Mouse (Mus musculus) liver, adult 2 months (tissue): ENCODE data around the gene Sox30. TPM values are rescaled to one million over a fixed set of nuclear protein-coding genes. Genes with fewer than 3 reads are reported as not detected.

ENCODE experiments used
- DNase-seq: peaks from one replicate; pipeline ENCODE4 v3.0.0-alpha.2; 2011; ENCODE audit warnings: low read depth, low spot score; ENCODE audit errors: extremely low read depth
- H3K27ac ChIP-seq: fragments of 200-500 bp; replicated peaks from 2 replicates; pipeline ENCODE4 v1.5.1; 2012; ENCODE audit warnings: low read depth, mild to moderate bottlenecking, control low read depth, inconsistent platforms, low read length; ENCODE audit not compliant: insufficient read depth
- H3K27me3 ChIP-seq: fragments of 200-500 bp; 2 replicates; pipeline ENCODE4 v1.6.1; 2012; ENCODE audit warnings: mild to moderate bottlenecking, moderate library complexity, low read length, inconsistent platforms; ENCODE audit not compliant: control insufficient read depth, insufficient read depth
- H3K36me3 ChIP-seq: fragments of 200-500 bp; 2 replicates; pipeline ENCODE4 v1.6.1; 2012; ENCODE audit warnings: low read length, inconsistent platforms; ENCODE audit not compliant: control insufficient read depth, insufficient read depth
- H3K4me1 ChIP-seq: fragments of 200-500 bp; 2 replicates; pipeline ENCODE4 v1.6.1; 2011; ENCODE audit warnings: low read length; ENCODE audit not compliant: control insufficient read depth, insufficient read depth
- H3K4me3 ChIP-seq: fragments of 200-500 bp; 2 replicates; pipeline ENCODE4 v1.5.1; 2011; ENCODE audit warnings: low read depth, mild to moderate bottlenecking, control low read depth, low read length, moderate library complexity; ENCODE audit not compliant: insufficient read depth
- H3K79me2 ChIP-seq: fragments of 200-500 bp; 2 replicates; pipeline ENCODE4 v1.6.1; 2012; ENCODE audit warnings: inconsistent platforms, mild to moderate bottlenecking, low read length, moderate library complexity; ENCODE audit not compliant: control insufficient read depth, insufficient read depth
- H3K9ac ChIP-seq: fragments of 200-500 bp; 2 replicates; pipeline ENCODE4 v1.6.1; 2012; ENCODE audit warnings: low read depth, mild to moderate bottlenecking, control low read depth, inconsistent platforms, low read length
- CTCF ChIP-seq: fragments of 200-500 bp; IDR thresholded peaks from 2 replicates; pipeline ENCODE4 v1.5.1; 2011; ENCODE audit warnings: low read depth, low read length, control low read depth
- POLR2A ChIP-seq: fragments of 200-500 bp; IDR thresholded peaks from 2 replicates; pipeline ENCODE4 v1.6.1; 2011; ENCODE audit warnings: low read length, control low read depth; ENCODE audit not compliant: insufficient read depth; ENCODE audit errors: extremely low read depth
- WGBS: fragments of 180-500 bp; shearing (Covaris S2); methylation state at CpG from one replicate; pipeline ENCODE4 v1.1.7; 2018; 5-methylcytosine and 5-hydroxymethylcytosine counted together
- polyA plus RNA-seq: library from polyadenylated mRNA; depleted of rRNA; stranded (reverse); fragments of >200 nt; gene quantifications from 2 replicates; pipeline ENCODE4 v1.2.3, GENCODE M21; 2012; rRNA removed
- total RNA-seq: library from RNA; depleted of rRNA; stranded (reverse); fragments of >200 nt; gene quantifications from 2 replicates; pipeline ENCODE4 v1.2.3, GENCODE M21; 2014; rRNA removed

Sox30 gene
- total and polyA plus RNA-seq, 2 experiments, result under 0.01 TPM; not detected in 1

DNA sequence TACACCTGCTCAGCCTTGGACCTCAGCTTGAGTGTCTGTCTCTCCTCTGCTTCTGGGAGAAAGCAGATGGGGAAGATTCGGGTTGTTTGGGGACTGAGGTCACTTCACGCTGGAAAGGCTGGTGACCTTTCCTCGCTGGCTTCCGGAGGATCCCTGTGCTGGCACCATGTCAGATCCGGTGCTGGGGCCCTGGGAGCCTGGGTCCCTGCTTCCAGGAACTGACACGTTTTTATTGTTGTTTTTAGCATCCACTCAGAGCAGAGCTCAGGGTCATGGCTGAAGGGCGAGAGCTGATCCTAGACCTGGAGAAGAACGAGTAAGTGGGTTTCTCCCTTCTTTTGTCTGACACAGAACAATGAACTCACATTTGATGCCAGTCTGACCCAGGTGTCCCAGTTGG, 84.7 kb downstream of the Sox30 start:
- Histone ChIP-seq H3K9ac (no peak overlapping the region), H3K36me3 (no peaks in the 10 kb centered on the region), H3K4me3 (no peak overlapping the region), H3K79me2 (no peaks in the 10 kb centered on the region), H3K4me1 (peaks cover 16% of the 10 kb centered on the region), H3K27ac (peak overlapping the region; percentile 50), H3K27me3 (no peaks in the 10 kb centered on the region)
- no peak for DNase-seq
- TF ChIP-seq CTCF (no peak), POLR2A (no peak)
- WGBS, result 16% methylated on average over 8 of the region's 8 CpGs

DNA sequence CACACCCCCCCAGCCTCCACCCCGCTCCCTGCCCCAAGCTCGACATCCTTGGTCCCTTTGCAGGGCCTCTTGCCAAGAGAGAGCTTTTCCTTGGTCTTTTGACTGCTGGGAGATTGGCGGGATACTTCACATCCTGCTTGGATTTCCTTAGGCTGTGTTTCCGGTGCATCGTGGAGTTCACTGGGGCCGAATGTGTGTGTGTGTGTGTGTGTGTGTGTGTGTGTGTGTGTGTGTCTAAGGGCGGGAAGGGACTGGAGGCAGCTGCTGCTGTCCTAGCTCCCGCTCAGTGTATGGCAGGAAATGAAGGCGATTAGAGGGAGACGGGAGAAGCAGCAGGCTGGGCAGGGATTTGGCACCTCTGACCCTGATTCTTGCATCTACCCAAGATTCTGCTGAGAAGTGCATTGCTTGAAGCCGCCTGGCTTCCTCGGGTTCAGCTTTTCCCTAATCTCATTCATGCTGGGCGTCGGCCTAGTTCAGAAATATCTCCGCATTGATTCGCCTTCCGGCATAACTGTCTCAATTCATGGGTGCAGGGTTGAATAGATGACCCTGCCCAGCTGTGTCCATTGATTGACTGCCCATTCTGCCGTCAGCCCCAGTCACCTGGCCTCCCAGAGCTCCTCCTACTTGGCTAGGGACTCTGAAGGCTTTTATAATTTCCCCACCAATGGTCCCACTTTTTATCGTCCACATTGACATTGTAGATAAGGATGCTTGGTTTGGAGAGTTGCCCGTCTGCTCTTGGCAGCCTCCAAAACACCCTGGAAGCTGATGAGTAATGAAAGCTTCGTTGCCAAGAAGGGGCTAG, 85.3 kb downstream of the Sox30 start:
- TF ChIP-seq POLR2A (no peak), CTCF (no peak)
- WGBS, result 18% methylated on average over 21 of the region's 21 CpGs
- Histone ChIP-seq H3K4me1 (peaks cover 16% of the 10 kb centered on the region), H3K79me2 (no peaks in the 10 kb centered on the region), H3K27me3 (no peaks in the 10 kb centered on the region), H3K9ac (no peak overlapping the region), H3K36me3 (no peaks in the 10 kb centered on the region), H3K27ac (peak overlapping the region; percentile 51), H3K4me3 (no peak overlapping the region)
- peak; percentile 97 for DNase-seq

Other genes starting within 250 kb of the Sox30 start
- gene Clint1, start 128.3 kb upstream of the Sox30 start, total RNA-seq, result 22.5 and 26.0 TPM in 2 replicates
- gene Clint1, start 128.3 kb upstream of the Sox30 start, polyA plus RNA-seq, result 27.2 and 30.7 TPM in 2 replicates
- 0.65 and 1.1 TPM in 2 replicates for gene Lsm11, start 35.4 kb upstream of the Sox30 start, total RNA-seq
- 1.3 and 1.4 TPM in 2 replicates for gene Lsm11, start 35.4 kb upstream of the Sox30 start, polyA plus RNA-seq
- 2.6 and 3.0 TPM in 2 replicates for gene Thg1l, start 24.8 kb upstream of the Sox30 start, total RNA-seq
- 2.8 and 3.1 TPM in 2 replicates for gene Thg1l, start 24.8 kb upstream of the Sox30 start, polyA plus RNA-seq
- 2.3 and 3.5 TPM in 2 replicates for gene Gm12166, start 72.0 kb downstream of the Sox30 start, total RNA-seq
- 6.2 and 7.0 TPM in 2 replicates for gene Gm12166, start 72.0 kb downstream of the Sox30 start, polyA plus RNA-seq
- 0.47 and 0.55 TPM in 2 replicates for gene Adam19, start 75.7 kb downstream of the Sox30 start, total RNA-seq
- 0.50 and 1.1 TPM in 2 replicates for gene Adam19, start 75.7 kb downstream of the Sox30 start, polyA plus RNA-seq
- gene Nipal4, start 186.2 kb downstream of the Sox30 start, total RNA-seq, result not detected in 2 replicates
- gene Nipal4, start 186.2 kb downstream of the Sox30 start, polyA plus RNA-seq, result 0.02 TPM in 1 of 2 replicates, not detected in the other